ENCODE assay signal across 8 mouse cellular contexts in genomic region chr7:139389213-139389761, GRCm38 (mm10). TPM values are rescaled to one million over a fixed set of nuclear protein-coding genes. Genes with fewer than 3 reads are reported as not detected.
DNase-seq lines count a peak whose midpoint lies in the region; ATAC-seq and TF ChIP-seq lines count a peak whose summit lies in the region.

No protein-coding gene starts in this region.

- no peak for TF ChIP-seq POLR2A in bone marrow macrophage, adult 2 months (IDR thresholded peaks at IDR 0.05; ENCODE audit: borderline replicate concordance, low read depth, low read length)

- H3K36me3 ChIP-seq in limb, embryonic 13.5 days = no peaks in the 10 kb centered on the region

- ATAC-seq in limb, embryonic 13.5 days (ENCODE audit: low FRiP score, low read depth) = peak; percentile 42

- WGBS in limb, embryonic 13.5 days = 1% methylated on average over 48 of the region's 53 CpGs

- peaks cover 23% of the 10 kb centered on the region for H3K4me1 ChIP-seq in bone marrow macrophage, adult 2 months (ENCODE audit: control insufficient read depth, insufficient read depth, low read length)
- H3K4me1 ChIP-seq in limb, embryonic 13.5 days = peaks cover 46% of the 10 kb centered on the region

- H3K9ac ChIP-seq in limb, embryonic 13.5 days = peak overlapping the region; percentile 94

- H3K9me3 ChIP-seq in limb, embryonic 13.5 days = no peaks in the 10 kb centered on the region

- peak overlapping the region; percentile 77 for H3K4me2 ChIP-seq in limb, embryonic 13.5 days (replicated peaks)

- no peak for TF ChIP-seq CTCF in bone marrow macrophage, adult 2 months (IDR thresholded peaks at IDR 0.05; ENCODE audit: low read depth, low read length)

- H3K4me3 ChIP-seq in bone marrow macrophage, adult 2 months (ENCODE audit: insufficient read depth, low read length) = peak overlapping the region; percentile 67
- peak overlapping the region; percentile 94 for H3K4me3 ChIP-seq in limb, embryonic 13.5 days

- no peaks in the 10 kb centered on the region for H3K27me3 ChIP-seq in limb, embryonic 13.5 days

- intact Hi-C loops in left cerebral cortex, postnatal 4 days (cut with DNase I) = no loop called here

- no peak overlapping the region for H3K27ac ChIP-seq in bone marrow macrophage, adult 2 months (ENCODE audit: insufficient read depth, low read depth, low read length)
- peak overlapping the region; percentile 69 for H3K27ac ChIP-seq in limb, embryonic 13.5 days

- peak; percentile 39 for DNase-seq in left cerebral cortex, postnatal 4 days
- DNase-seq in left cerebral cortex, adult 8-10 months (ENCODE audit: low spot score in 2 of 2) = no peak
- DNase-seq in forelimb bud, embryonic 11.5 days (ENCODE audit: low read depth, low spot score) = peak; percentile 17
- peak; percentile 64 for DNase-seq in neural tube, embryonic 10.5 days (ENCODE audit: extremely low spot score, low spot score)
- no peak for DNase-seq in layer of hippocampus, adult 11-12 months (ENCODE audit: low spot score)
- DNase-seq in urinary bladder, postnatal 25 days (ENCODE audit: low spot score) = no peak

RNA-seq across cellular contexts. Expression of gene Inpp5a, which starts 0.4 kb away (rescaled TPM):
- 10 to 100 TPM; 28.6 to 29.6 TPM for total RNA-seq in left cerebral cortex, postnatal 4 days (2021)
- 10 to 100 TPM; 55.8 to 63.9 (median 59.9) TPM for total RNA-seq in left cerebral cortex, adult 8-10 months (2022)
- polyA plus RNA-seq in bone marrow macrophage, adult 2 months (2012; ENCODE audit: insufficient read depth, insufficient read length, missing spikeins) = 16.2 and 17.8 TPM in 2 replicates
- 22.9 and 25.2 TPM in 2 replicates for polyA plus RNA-seq in limb, embryonic 13.5 days (2015; fragmentation: Nextera tagmentation; extraction: Ambion mirVana)

Comparison
In these comparisons a context has a peak if more than half of its experiments do, and no peak if none do; other contexts are left out.
1. DNase-seq: peak in left cerebral cortex, postnatal 4 days (single experiment), forelimb bud, embryonic 11.5 days (single experiment) and neural tube, embryonic 10.5 days (single experiment); none in left cerebral cortex, adult 8-10 months (0 of 2), layer of hippocampus, adult 11-12 months (single experiment) and urinary bladder, postnatal 25 days (single experiment).